Mouse (Mus musculus): ENCODE measurements around the gene Cd82.

Cd82 gene

GRCm38 (mm10) chr2:93443106-93443505, 19.8 kb downstream of the Cd82 start:
- DNase-seq = peak; percentile 75

GRCm38 (mm10) chr2:93439812-93440559, 23.0 kb downstream of the Cd82 start:
- DNase-seq = peak; percentile 80

- DNase-seq = peak; percentile 75
Observed at GRCm38 (mm10) chr2:93439352-93439771, 23.6 kb downstream of the Cd82 start.

- no peak for DNase-seq
Observed at GRCm38 (mm10) chr2:93438335-93438734, 24.6 kb downstream of the Cd82 start.

- no peak for DNase-seq
Observed at GRCm38 (mm10) chr2:93435577-93435976, 27.4 kb downstream of the Cd82 start.

- DNase-seq = no peak
Observed at GRCm38 (mm10) chr2:93434896-93435295, 28.0 kb downstream of the Cd82 start.

GRCm38 (mm10) chr2:93433543-93433942, 29.4 kb downstream of the Cd82 start:
- DNase-seq = no peak

- DNase-seq = peak; percentile 41
Observed at GRCm38 (mm10) chr2:93432600-93433389, 30.1 kb downstream of the Cd82 start.

- no peak for DNase-seq
Observed at GRCm38 (mm10) chr2:93431575-93432325, 31.2 kb downstream of the Cd82 start.

- no peak for DNase-seq
Observed at GRCm38 (mm10) chr2:93430993-93431392, 31.9 kb downstream of the Cd82 start.

- no peak for DNase-seq
Observed at GRCm38 (mm10) chr2:93428004-93428531, 34.9 kb downstream of the Cd82 start.

- no peak for DNase-seq
Observed at GRCm38 (mm10) chr2:93427000-93427715, 35.8 kb downstream of the Cd82 start.

- no peak for DNase-seq
Observed at GRCm38 (mm10) chr2:93425810-93426209, 37.1 kb downstream of the Cd82 start.

GRCm38 (mm10) chr2:93424307-93424984, 38.5 kb downstream of the Cd82 start:
- DNase-seq = no peak

- DNase-seq = peak; percentile 84
Observed at GRCm38 (mm10) chr2:93421320-93421719, 41.6 kb downstream of the Cd82 start.

- DNase-seq = no peak
Observed at GRCm38 (mm10) chr2:93419971-93420370, 43.0 kb downstream of the Cd82 start.

GRCm38 (mm10) chr2:93418396-93418795, 44.5 kb downstream of the Cd82 start:
- DNase-seq = peak; percentile 80

- DNase-seq = no peak
Observed at GRCm38 (mm10) chr2:93416874-93417709, 45.8 kb downstream of the Cd82 start.

- DNase-seq = peak; percentile 54
Observed at GRCm38 (mm10) chr2:93415281-93415680, 47.7 kb downstream of the Cd82 start.

GRCm38 (mm10) chr2:93414163-93414562, 48.8 kb downstream of the Cd82 start:
- DNase-seq = no peak
